Mouse (Mus musculus) CH12.LX (cell line): Measurements from ENCODE around the gene Gm49392. TPM values are rescaled to one million over a fixed set of nuclear protein-coding genes. Genes with fewer than 3 reads are reported as not detected.

Source experiments
- DNase-seq: peaks from one replicate; pipeline ENCODE4 v3.0.0-alpha.2; 2013; ENCODE audit errors: extremely low read depth
- H3K27ac ChIP-seq: 2 replicates; pipeline ENCODE4 v1.5.1; 2012; ENCODE audit warnings: low read depth, mild to moderate bottlenecking, control low read depth, moderate library complexity; ENCODE audit not compliant: insufficient read depth
- H3K27me3 ChIP-seq: replicated peaks from 2 replicates; pipeline ENCODE3; 2012; ENCODE audit warnings: inconsistent platforms
- H3K36me3 ChIP-seq, 2 experiments: replicated peaks in 1 of 2; 2 replicates each; pipeline versions ENCODE3 to v1.6.1; 2012; ENCODE audit warnings: inconsistent platforms in 1 of 2, low read length in 1 of 2, mild to moderate bottlenecking in 1 of 2, mixed read lengths in 1 of 2, moderate library complexity in 1 of 2; ENCODE audit not compliant: control insufficient read depth in 1 of 2, insufficient read depth in 1 of 2
- H3K4me1 ChIP-seq, 2 experiments: 2 replicates each; pipeline ENCODE4 v1.6.1; 2012; ENCODE audit warnings: inconsistent platforms in 1 of 2, moderate library complexity in 1 of 2; ENCODE audit not compliant: insufficient read depth in 2 of 2, control insufficient read depth in 1 of 2
- H3K4me2 ChIP-seq: 2 replicates; pipeline ENCODE4 v1.6.1; 2012; ENCODE audit warnings: low read depth, mild to moderate bottlenecking, control low read depth; ENCODE audit not compliant: poor library complexity, insufficient read depth, severe bottlenecking
- H3K4me3 ChIP-seq, 3 experiments: fragments of 150-350 bp in 1 of 3; sonication (generic) in 1 of 3; replicated peaks in 1 of 3; 2 replicates each; pipeline versions ENCODE3 to v1.5.1; 2011 to 2012; ENCODE audit warnings: low read depth in 2 of 3, low read length in 2 of 3, mild to moderate bottlenecking in 2 of 3, moderate library complexity in 2 of 3, control low read depth in 1 of 3, improper control_type of control experiment in 1 of 3, inconsistent platforms in 1 of 3, mixed read lengths in 1 of 3; ENCODE audit not compliant: poor library complexity in 1 of 3
- H3K79me2 ChIP-seq: replicated peaks from 2 replicates; pipeline ENCODE4 v1.6.1; 2012; ENCODE audit warnings: mild to moderate bottlenecking, moderate library complexity; ENCODE audit not compliant: control insufficient read depth, poor library complexity, insufficient read depth, severe bottlenecking; ENCODE audit errors: extremely low read depth
- H3K9ac ChIP-seq: 2 replicates; pipeline ENCODE4 v1.6.1; 2012; ENCODE audit warnings: low read depth, mild to moderate bottlenecking, control low read depth, moderate library complexity; ENCODE audit not compliant: insufficient read depth
- H3K9me3 ChIP-seq: replicated peaks from 2 replicates; pipeline ENCODE3; 2012; ENCODE audit warnings: low read length, inconsistent platforms, mixed read lengths
- CHD1 ChIP-seq: IDR thresholded peaks from 2 replicates; pipeline ENCODE4 v1.6.1; 2012; ENCODE audit warnings: low read depth, low read length, improper control_type of control experiment, inconsistent platforms
- CTCF ChIP-seq, 2 experiments: IDR thresholded peaks in 1 of 2; conservative IDR thresholded peaks in 1 of 2; 2 replicates each; pipeline ENCODE4 v1.5.1; 2011 to 2012; ENCODE audit warnings: low read depth in 2 of 2, low read length in 2 of 2, improper control_type of control experiment in 1 of 2, inconsistent platforms in 1 of 2, mild to moderate bottlenecking in 1 of 2, moderate library complexity in 1 of 2
- EP300 ChIP-seq: IDR thresholded peaks from 2 replicates; pipeline ENCODE4 v1.6.1; 2011; ENCODE audit warnings: low read length, improper control_type of control experiment
- GABPA ChIP-seq: IDR thresholded peaks from 2 replicates; pipeline ENCODE4 v1.6.1; 2012; ENCODE audit warnings: low read depth, low read length, improper control_type of control experiment, inconsistent platforms; ENCODE audit not compliant: insufficient replicate concordance
- IRF4 ChIP-seq: IDR thresholded peaks from 2 replicates; pipeline ENCODE4 v1.6.1; 2014; ENCODE audit warnings: low read depth, mild to moderate bottlenecking, inconsistent platforms, low read length, improper control_type of control experiment
- JUN ChIP-seq: IDR thresholded peaks from 2 replicates; pipeline ENCODE4 v1.6.1; 2011; ENCODE audit warnings: low read depth, mild to moderate bottlenecking, low read length, improper control_type of control experiment, moderate library complexity; ENCODE audit not compliant: insufficient read depth
- KAT2A ChIP-seq: IDR thresholded peaks from 2 replicates; pipeline ENCODE4 v1.6.1; 2012; ENCODE audit warnings: low read length, improper control_type of control experiment, inconsistent platforms; ENCODE audit not compliant: insufficient replicate concordance
- MEF2A ChIP-seq: IDR thresholded peaks from 2 replicates; pipeline ENCODE4 v1.6.1; 2014; ENCODE audit warnings: low read depth, mild to moderate bottlenecking, inconsistent platforms, low read length, improper control_type of control experiment, borderline replicate concordance
- MYC ChIP-seq: IDR thresholded peaks from 2 replicates; pipeline ENCODE4 v1.6.1; 2011; ENCODE audit warnings: low read depth, mild to moderate bottlenecking, improper control_type of control experiment, low read length
- NRF1 ChIP-seq: IDR thresholded peaks from 2 replicates; pipeline ENCODE4 v1.6.1; 2014; ENCODE audit warnings: low read depth, mild to moderate bottlenecking, inconsistent platforms, low read length, improper control_type of control experiment, moderate library complexity
- PAX5 ChIP-seq: IDR thresholded peaks from 2 replicates; pipeline ENCODE4 v1.6.1; 2012; ENCODE audit warnings: low read length, inconsistent platforms, mixed read lengths
- POLR2AphosphoS2 ChIP-seq: IDR thresholded peaks from 2 replicates; pipeline ENCODE4 v1.6.1; 2011; ENCODE audit warnings: low read depth, low read length, improper control_type of control experiment
- RCOR1 ChIP-seq: conservative IDR thresholded peaks from 2 replicates; pipeline ENCODE4 v1.6.1; 2012; ENCODE audit warnings: low read depth, mild to moderate bottlenecking, inconsistent platforms, low read length, improper control_type of control experiment
- SIN3A ChIP-seq: IDR thresholded peaks from 2 replicates; pipeline ENCODE4 v1.6.1; 2012; ENCODE audit warnings: low read length, improper control_type of control experiment, inconsistent platforms
- TBP ChIP-seq: conservative IDR thresholded peaks from 2 replicates; pipeline ENCODE4 v1.6.1; 2011; ENCODE audit warnings: low read depth, low read length, improper control_type of control experiment
- TCF12 ChIP-seq: IDR thresholded peaks from 2 replicates; pipeline ENCODE4 v1.6.1; 2014; ENCODE audit warnings: low read depth, mild to moderate bottlenecking, inconsistent platforms, low read length, improper control_type of control experiment
- USF1 ChIP-seq: IDR thresholded peaks from 2 replicates; pipeline ENCODE4 v1.6.1; 2014; ENCODE audit warnings: low read depth, mild to moderate bottlenecking, inconsistent platforms, low read length, improper control_type of control experiment
- USF2 ChIP-seq: conservative IDR thresholded peaks from 2 replicates; pipeline ENCODE4 v1.6.1; 2011; ENCODE audit warnings: low read depth, low read length, improper control_type of control experiment
- ZKSCAN1 ChIP-seq: IDR thresholded peaks from 2 replicates; pipeline ENCODE4 v1.6.1; 2012; ENCODE audit warnings: low read depth, inconsistent platforms, low read length, improper control_type of control experiment, borderline replicate concordance
- ZMIZ1 ChIP-seq: IDR thresholded peaks from 2 replicates; pipeline ENCODE4 v1.6.1; 2012; ENCODE audit warnings: low read depth, mild to moderate bottlenecking, inconsistent platforms, low read length, improper control_type of control experiment
- ZNF384 ChIP-seq: IDR thresholded peaks from 2 replicates; pipeline ENCODE4 v1.6.1; 2012; ENCODE audit warnings: low read depth, low read length, improper control_type of control experiment, inconsistent platforms
- dilution Hi-C: fragments of 300-500 bp; cut with MboI; formaldehyde crosslinking; loops from 2 replicates; pipeline ENCODE4 v1.14.3; 2020; ENCODE audit warnings: low sequenced_read_pairs; ENCODE audit not compliant: extremely low pct_unique_long_range_greater_than_20kb, extremely low pct_ligation_motif_present
- in situ Hi-C: fragments of 300-500 bp; cut with MboI; formaldehyde crosslinking; loops from 3 replicates; pipeline ENCODE4 v1.14.3; 2019; ENCODE audit warnings: low sequenced_read_pairs, low pct_ligation_motif_present, low pct_unique_long_range_greater_than_20kb, mixed read lengths
- polyA plus RNA-seq: library from polyadenylated mRNA; unstranded; fragments of >175 nt; gene quantifications from 2 replicates; pipeline ENCODE4 v1.2.1, GENCODE M21; 2012; ENCODE audit warnings: low read depth; ENCODE audit not compliant: insufficient read length
- total RNA-seq, 2 experiments: library from RNA; depleted of rRNA; stranded (reverse); fragments of 300-350 nt in 1 of 2; fragments of >200 nt in 1 of 2; gene quantifications; 2 replicates each; pipeline ENCODE4 v1.2.3; 2012 to 2014

Gene Gm49392
- total and polyA plus RNA-seq, 3 experiments, result not detected

- Histone ChIP-seq H3K4me3 (no peak overlapping the region), H3K9me3 (peaks cover 33% of the 10 kb centered on the region), H3K36me3 (no peaks in the 10 kb centered on the region), H3K27me3 (no peaks in the 10 kb centered on the region), H3K4me1 (no peaks in the 10 kb centered on the region), H3K4me2 (no peak overlapping the region), H3K27ac (no peak overlapping the region), H3K79me2 (no peaks in the 10 kb centered on the region), H3K9ac (no peak overlapping the region)
- dilution Hi-C loops (no loop called here), in situ Hi-C loops (no loop called here)
- no peak for TF ChIP-seq ZMIZ1
- TF ChIP-seq PAX5, result no peak
- no peak for TF ChIP-seq SIN3A
- no peak for TF ChIP-seq MEF2A
- no peak for TF ChIP-seq MYC
- DNase-seq, result no peak
Observed at GRCm38 (mm10) chr13:60892301-60892700, 4.4 kb downstream of the Gm49392 start.

- dilution Hi-C loops, result no loop called here
- in situ Hi-C loops, result no loop called here
- H3K4me3 ChIP-seq, result no peak within 1 kb of the TSS
- H3K27ac ChIP-seq, result no peak within 1 kb of the TSS; the same call in 1 of the 2 replicates
- peaks cover 36% of the 10 kb centered on the region for H3K9me3 ChIP-seq
- TF ChIP-seq TBP (no peak), USF1 (no peak), MEF2A (no peak)
- no peak within 1 kb of the TSS for H3K4me2 ChIP-seq
- no peak for DNase-seq
- no peaks in the 10 kb centered on the region for H3K36me3 ChIP-seq
- no peak within 1 kb of the TSS for H3K9ac ChIP-seq
- H3K79me2 ChIP-seq, result no peaks in the 10 kb centered on the region
- no peaks in the 10 kb centered on the region for H3K4me1 ChIP-seq
- no peaks in the 10 kb centered on the region for H3K27me3 ChIP-seq
Observed at GRCm38 (mm10) chr13:60864281-60864680, 32.4 kb downstream of the Gm49392 start, which contains the start of gene 4930486L24Rik. 4930486L24Rik (minus strand) TSS chr13:60864475.

- in situ Hi-C loops, result no loop called here
- TF ChIP-seq MYC (no peak), IRF4 (no peak), USF2 (no peak), ZMIZ1 (no peak), ZNF384 (no peak), CHD1 (no peak), ZKSCAN1 (no peak), NRF1 (no peak), EP300 (no peak), POLR2AphosphoS2 (no peak), TCF12 (no peak), RCOR1 (no peak), GABPA (no peak), CTCF (conservative IDR thresholded peaks at IDR 0.05 in 1 of 2, IDR thresholded peaks at IDR 0.05 in 1 of 2; ENCODE audit: low read depth in 2 of 2, low read length in 2 of 2) (no peak), JUN (no peak), KAT2A (no peak)
- no peak for DNase-seq
Observed at GRCm38 (mm10) chr13:60848241-60849120, 48.2 kb downstream of the Gm49392 start.

More at GRCm38 (mm10) chr13:60848241-60849120, 48.2 kb downstream of the Gm49392 start:
- Histone ChIP-seq H3K4me2 (no peak overlapping the region), H3K79me2 (no peaks in the 10 kb centered on the region), H3K9me3 (peaks cover 30% of the 10 kb centered on the region), H3K36me3 (no peaks in the 10 kb centered on the region), H3K4me3 (no peak overlapping the region), H3K4me1 (no peaks in the 10 kb centered on the region), H3K27ac (no peak overlapping the region), H3K9ac (no peak overlapping the region), H3K27me3 (no peaks in the 10 kb centered on the region)
- dilution Hi-C loops, result no loop called here
